Mouse (Mus musculus): ENCODE data around the gene Prss53.
"Not testable (repeated sequence)": the region's sequence is repeated elsewhere in the genome, so short reads cannot be mapped to it uniquely, and the experiment has no call there.

Prss53 gene

GRCm38 (mm10) chr7:127875627-127876001 is 15.2 kb downstream of the Prss53 start:
- DNase-seq (ENCODE audit: low spot score) = peak; percentile 82

- DNase-seq (ENCODE audit: low spot score) = no peak
These were observed 15.8 kb downstream of the Prss53 start for GRCm38 (mm10) chr7:127874812-127875626.

GRCm38 (mm10) chr7:127870136-127870821 is 20.5 kb downstream of the Prss53 start:
- no peak for DNase-seq (ENCODE audit: low spot score)

- no peak for DNase-seq (ENCODE audit: low spot score)
These were observed 21.5 kb downstream of the Prss53 start for GRCm38 (mm10) chr7:127869149-127869810.

- DNase-seq (ENCODE audit: low spot score) = no peak
These were observed 23.1 kb downstream of the Prss53 start for GRCm38 (mm10) chr7:127867641-127868040.

GRCm38 (mm10) chr7:127866434-127866833 is 24.3 kb downstream of the Prss53 start:
- no peak for DNase-seq (ENCODE audit: low spot score)

- DNase-seq (ENCODE audit: low spot score) = no peak
These were observed 32.5 kb downstream of the Prss53 start for GRCm38 (mm10) chr7:127858258-127858657.

GRCm38 (mm10) chr7:127850906-127851305 is 39.9 kb downstream of the Prss53 start:
- DNase-seq (ENCODE audit: low spot score) = no peak

GRCm38 (mm10) chr7:127849973-127850875 is 40.5 kb downstream of the Prss53 start:
- no peak for DNase-seq (ENCODE audit: low spot score)

- peak; percentile 56 for DNase-seq (ENCODE audit: low spot score)
These were observed 48.6 kb downstream of the Prss53 start for GRCm38 (mm10) chr7:127842001-127842718.

- peak; percentile 83 for DNase-seq (ENCODE audit: low spot score)
These were observed 49.3 kb downstream of the Prss53 start for GRCm38 (mm10) chr7:127841340-127842000.

- peak; percentile 50 for DNase-seq (ENCODE audit: low spot score)
These were observed 49.9 kb downstream of the Prss53 start for GRCm38 (mm10) chr7:127840886-127841285.

GRCm38 (mm10) chr7:127840031-127840430 is 50.7 kb downstream of the Prss53 start:
- not testable (repeated sequence) for DNase-seq (ENCODE audit: low spot score)

- not testable (repeated sequence) for DNase-seq (ENCODE audit: low spot score)
These were observed 52.9 kb downstream of the Prss53 start for GRCm38 (mm10) chr7:127837878-127838277.

GRCm38 (mm10) chr7:127837473-127837872 is 53.3 kb downstream of the Prss53 start:
- no peak for DNase-seq (ENCODE audit: low spot score)

All from ovary, postnatal 14 days (tissue).